Mouse (Mus musculus) liver, embryonic 16.5 days (tissue): ENCODE measurements around the gene Angpt4. TPM values are rescaled to one million over a fixed set of nuclear protein-coding genes. Genes with fewer than 3 reads are reported as not detected.

Experiments
- ATAC-seq: fragments of 200-750 bp; cut with Nextera tagmentation; 2 replicates; pipeline ENCODE4 v1.8.0; 2017; ENCODE audit warnings: low read depth, mild to moderate bottlenecking, moderate number of reproducible peaks, moderate library complexity
- H3K27ac ChIP-seq: fragments of 300-500 bp; sonication (generic); 2 replicates; pipeline ENCODE4 v1.5.1; 2014; ENCODE audit warnings: mild to moderate bottlenecking, low read length
- H3K27me3 ChIP-seq: fragments of 300-500 bp; sonication (generic); 2 replicates; pipeline ENCODE4 v1.6.1; 2014; ENCODE audit warnings: low read depth, low read length, mixed read lengths; ENCODE audit not compliant: control insufficient read depth, insufficient read depth
- H3K36me3 ChIP-seq: fragments of 300-500 bp; sonication (generic); 2 replicates; pipeline ENCODE4 v1.6.1; 2014; ENCODE audit warnings: mild to moderate bottlenecking; ENCODE audit not compliant: control insufficient read depth, insufficient read depth
- H3K4me1 ChIP-seq: fragments of 300-500 bp; sonication (generic); 2 replicates; pipeline ENCODE4 v1.6.1; 2014; ENCODE audit warnings: low read depth, low read length, mixed read lengths; ENCODE audit not compliant: control insufficient read depth
- H3K4me2 ChIP-seq: fragments of 300-500 bp; sonication (generic); 2 replicates; pipeline ENCODE4 v1.6.1; 2014; ENCODE audit warnings: low read depth, low read length, mixed read lengths
- H3K4me3 ChIP-seq: fragments of 300-500 bp; sonication (generic); 2 replicates; pipeline ENCODE4 v1.5.1; 2014; ENCODE audit warnings: low read depth, mild to moderate bottlenecking, low read length
- H3K9ac ChIP-seq: fragments of 300-500 bp; sonication (generic); 2 replicates; pipeline ENCODE4 v1.6.1; 2014; ENCODE audit warnings: low read depth, low read length
- H3K9me3 ChIP-seq: fragments of 300-500 bp; sonication (generic); replicated peaks from 2 replicates; pipeline ENCODE4 v1.6.1; 2016; ENCODE audit warnings: low read length; ENCODE audit not compliant: control insufficient read depth
- WGBS: fragments of 180-500 bp; shearing (Covaris S2); extraction: QIAGEN DNeasy Blood & Tissue Kit; methylation state at CpG from one replicate; pipeline ENCODE4 v1.1.7; 2014; ENCODE audit not compliant: insufficient replicate concordance; 5-methylcytosine and 5-hydroxymethylcytosine counted together
- polyA plus RNA-seq: library from polyadenylated mRNA; unstranded; fragments of >200 nt; fragmentation: Nextera tagmentation; extraction: Ambion mirVana; gene quantifications from 2 replicates; pipeline ENCODE4 v1.2.1, GENCODE M21; 2015

The Angpt4 gene
- polyA plus RNA-seq, 1 experiment from 2014 or later: 0.06 TPM

DNA sequence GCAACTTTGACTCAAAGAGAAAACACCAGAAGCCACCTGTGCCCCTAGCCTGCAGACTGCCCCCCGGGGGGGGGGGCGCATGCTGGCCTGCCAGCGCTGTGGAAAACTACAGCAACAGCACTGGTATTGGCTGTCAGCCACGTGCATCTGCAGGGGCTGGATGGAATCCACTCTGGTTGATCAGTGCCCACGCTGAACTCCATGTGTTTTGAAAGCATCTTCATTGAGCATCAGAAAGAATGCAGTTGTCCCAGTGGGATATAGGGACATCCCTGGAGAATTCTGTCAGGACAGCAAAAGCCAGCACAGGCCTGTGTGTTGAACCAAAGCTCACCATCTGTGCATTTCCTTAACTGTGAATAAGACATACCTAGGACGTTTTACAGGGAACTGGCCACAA is 20.0 kb upstream of the Angpt4 start:
- Histone ChIP-seq H3K9ac (no peak overlapping the region), H3K9me3 (no peaks in the 10 kb centered on the region), H3K4me2 (no peak overlapping the region), H3K27ac (no peak overlapping the region), H3K4me3 (no peak overlapping the region), H3K4me1 (no peaks in the 10 kb centered on the region), H3K36me3 (no peaks in the 10 kb centered on the region), H3K27me3 (no peaks in the 10 kb centered on the region)
- 43% methylated on average over 6 of the region's 6 CpGs for whole genome bisulfite sequencing
- ATAC-seq: no peak

DNA sequence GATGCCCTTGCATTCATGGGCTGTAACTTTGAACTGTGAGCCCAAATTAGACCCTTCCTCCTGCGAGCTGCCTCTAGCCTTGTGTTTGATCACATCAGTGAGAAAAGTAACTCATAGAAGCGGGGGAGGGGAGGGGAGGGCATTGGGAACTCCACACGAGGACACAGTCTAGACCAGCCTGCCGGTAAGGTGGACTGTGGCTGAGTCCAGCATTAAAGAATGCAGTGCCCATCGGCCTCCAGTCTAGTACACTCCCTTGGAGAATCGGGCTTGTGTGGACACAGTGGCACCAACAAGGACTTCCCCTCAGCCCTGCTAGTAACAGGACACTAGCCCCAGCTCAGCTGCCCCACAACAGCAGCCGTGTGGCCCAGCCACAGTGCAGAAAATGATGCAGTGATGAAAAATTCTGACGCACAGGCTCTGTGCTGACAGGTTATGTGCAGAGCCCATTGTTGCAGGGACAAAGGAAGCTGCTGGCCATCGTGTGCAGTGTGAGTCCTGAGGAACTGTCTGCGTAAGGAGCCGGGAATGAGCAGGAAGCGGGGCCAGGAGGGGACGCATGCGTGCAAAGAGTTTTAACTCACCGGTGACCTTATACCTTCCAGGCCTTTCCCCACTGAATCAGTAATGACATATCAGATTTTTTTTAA is 17.8 kb upstream of the Angpt4 start:
- Histone ChIP-seq H3K27me3 (no peaks in the 10 kb centered on the region), H3K4me2 (no peak overlapping the region), H3K27ac (no peak overlapping the region), H3K4me1 (no peaks in the 10 kb centered on the region), H3K9me3 (no peaks in the 10 kb centered on the region), H3K4me3 (no peak overlapping the region), H3K36me3 (no peaks in the 10 kb centered on the region), H3K9ac (no peak overlapping the region)
- ATAC-seq: no peak
- WGBS: 36% methylated on average over 15 of the region's 15 CpGs

DNA sequence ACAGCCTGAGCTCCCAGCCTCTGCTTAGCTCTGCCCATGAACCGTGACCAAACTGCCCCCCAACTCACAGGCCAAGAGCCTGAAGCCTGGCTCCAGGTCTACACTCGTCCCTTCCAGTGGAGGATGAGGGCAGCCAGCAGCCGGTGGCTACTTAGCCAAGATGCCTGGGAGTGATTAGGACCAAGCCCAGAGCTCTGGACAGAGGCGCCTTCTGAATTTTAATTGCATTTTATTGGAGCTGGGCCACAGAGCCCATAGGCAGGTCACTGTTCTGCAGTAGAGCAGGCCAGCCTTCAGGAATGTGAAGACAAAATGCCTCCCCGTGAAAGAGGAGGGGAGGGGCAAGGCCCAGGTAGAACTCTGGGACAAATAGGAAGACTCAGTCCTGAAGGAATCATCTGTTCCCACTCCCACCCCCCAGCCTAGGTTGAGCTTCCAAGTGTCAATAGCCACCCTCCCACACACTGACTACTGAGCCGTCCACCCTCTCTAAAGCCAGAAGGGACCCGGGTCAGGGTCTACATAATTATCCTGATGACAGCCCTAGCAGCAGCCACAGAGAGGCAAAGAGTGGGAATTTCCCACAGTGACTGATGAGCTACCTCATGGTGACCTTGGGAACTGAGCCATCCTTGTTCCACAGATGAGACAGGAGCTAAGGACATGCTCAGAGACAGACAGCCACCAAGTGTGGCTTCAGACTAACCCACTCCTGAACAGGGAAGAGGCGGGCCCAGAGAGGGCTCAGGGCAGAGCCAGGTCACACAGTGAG is 16.6 kb upstream of the Angpt4 start:
- H3K4me1 ChIP-seq: no peaks in the 10 kb centered on the region
- H3K27ac ChIP-seq: no peak overlapping the region
- H3K4me3 ChIP-seq: no peak overlapping the region
- 59% methylated on average over 8 of the region's 8 CpGs for WGBS
- no peaks in the 10 kb centered on the region for H3K36me3 ChIP-seq
- no peaks in the 10 kb centered on the region for H3K27me3 ChIP-seq
- no peak for ATAC-seq
- H3K9ac ChIP-seq: no peak overlapping the region
- H3K4me2 ChIP-seq: no peak overlapping the region
- H3K9me3 ChIP-seq: no peaks in the 10 kb centered on the region

DNA sequence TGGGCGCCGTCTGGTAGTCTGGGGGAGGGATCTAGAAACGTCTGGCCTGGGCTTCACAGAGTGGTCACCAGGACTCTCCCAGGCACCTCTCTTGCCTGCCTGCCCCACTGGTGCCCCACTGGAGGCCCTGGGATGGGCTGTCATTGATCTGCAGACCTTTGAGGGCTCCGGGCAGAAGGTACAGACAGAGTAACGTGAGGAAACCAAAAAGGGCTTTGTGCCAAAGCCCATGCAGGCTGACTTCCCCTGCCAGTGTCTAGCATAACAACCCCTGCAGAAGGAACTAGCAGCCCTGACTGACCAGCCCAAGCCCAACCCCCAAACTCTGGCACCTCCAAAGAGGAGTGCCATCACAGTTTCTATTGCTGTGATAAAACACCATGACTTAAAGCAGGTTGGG is 15.1 kb upstream of the Angpt4 start:
- Histone ChIP-seq H3K9ac (no peak overlapping the region), H3K27ac (no peak overlapping the region), H3K27me3 (no peaks in the 10 kb centered on the region), H3K9me3 (no peaks in the 10 kb centered on the region), H3K4me1 (no peaks in the 10 kb centered on the region), H3K4me2 (no peak overlapping the region), H3K4me3 (no peak overlapping the region), H3K36me3 (no peaks in the 10 kb centered on the region)
- ATAC-seq: no peak
- WGBS: 67% methylated on average over 5 of the region's 5 CpGs

DNA sequence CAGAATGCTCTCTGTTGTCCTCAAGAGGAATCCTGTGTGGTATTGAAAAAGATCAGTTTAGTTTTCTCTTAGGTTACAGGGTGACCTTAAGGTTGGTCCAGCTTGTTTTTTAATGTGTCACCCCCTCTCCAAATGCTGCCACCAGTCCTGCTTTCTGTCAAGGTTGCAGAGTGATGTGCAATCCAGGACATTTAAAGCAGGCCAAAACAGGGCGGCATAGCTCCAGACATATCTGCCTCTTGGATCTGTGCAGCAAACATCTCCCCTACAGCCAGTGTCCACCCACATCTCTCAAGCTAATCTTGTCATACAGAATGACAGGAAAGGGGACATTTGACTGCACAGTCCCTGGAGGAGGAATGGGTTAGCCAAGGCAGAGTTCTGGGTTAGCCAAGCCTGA is 12.9 kb upstream of the Angpt4 start:
- 52% methylated on average over 1 of the region's 1 CpGs for WGBS
- no peak overlapping the region for H3K4me3 ChIP-seq
- no peak overlapping the region for H3K9ac ChIP-seq
- no peaks in the 10 kb centered on the region for H3K36me3 ChIP-seq
- no peaks in the 10 kb centered on the region for H3K27me3 ChIP-seq
- H3K4me1 ChIP-seq: no peaks in the 10 kb centered on the region
- no peak for ATAC-seq
- no peak overlapping the region for H3K27ac ChIP-seq
- no peaks in the 10 kb centered on the region for H3K9me3 ChIP-seq
- H3K4me2 ChIP-seq: no peak overlapping the region

DNA sequence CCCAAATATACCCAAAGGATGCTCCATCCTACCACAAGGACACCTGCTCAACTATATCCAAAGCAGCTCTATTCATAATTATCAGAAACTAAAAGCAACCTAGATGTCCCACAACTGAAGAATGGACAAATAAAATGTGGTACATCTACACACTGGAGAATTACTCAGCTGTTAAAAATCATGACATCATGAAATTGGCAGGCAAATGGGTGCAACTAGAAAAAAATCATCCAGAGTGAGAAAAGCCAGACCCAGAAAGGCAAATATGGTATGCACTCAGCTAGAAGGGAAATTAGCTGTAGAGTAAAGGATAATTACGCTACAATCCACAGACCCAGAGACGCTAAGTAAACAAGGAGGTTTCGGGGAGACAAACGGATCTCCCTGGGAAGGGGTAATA is 10.2 kb upstream of the Angpt4 start:
- Histone ChIP-seq H3K27ac (no peak overlapping the region), H3K9ac (no peak overlapping the region), H3K4me2 (no peak overlapping the region), H3K9me3 (no peaks in the 10 kb centered on the region), H3K36me3 (no peaks in the 10 kb centered on the region), H3K4me1 (no peaks in the 10 kb centered on the region), H3K4me3 (no peak overlapping the region), H3K27me3 (no peaks in the 10 kb centered on the region)
- no peak for ATAC-seq
- WGBS: 41% methylated on average over 4 of the region's 4 CpGs

DNA sequence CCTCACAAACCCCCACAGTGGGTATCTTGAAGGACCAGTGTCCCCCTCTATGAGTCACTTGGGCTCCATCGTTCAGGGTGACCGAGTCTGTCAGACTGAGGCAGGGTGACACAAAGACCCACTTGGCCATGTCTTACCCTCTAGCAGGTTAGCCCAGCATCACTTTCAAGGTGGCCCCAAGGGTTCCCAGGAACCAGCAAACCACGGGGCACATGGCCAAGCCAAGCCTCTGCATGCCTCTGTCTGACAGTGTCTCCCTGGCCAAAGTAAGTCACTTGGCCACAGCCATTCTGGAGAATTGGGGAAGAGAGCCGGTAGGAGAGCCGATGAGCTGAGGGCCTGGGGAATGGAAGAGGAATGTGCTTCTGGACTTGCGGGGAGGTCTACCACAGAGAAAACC is 7.7 kb upstream of the Angpt4 start:
- no peak overlapping the region for H3K9ac ChIP-seq
- H3K4me3 ChIP-seq: no peak overlapping the region
- 61% methylated on average over 6 of the region's 6 CpGs for WGBS
- H3K4me1 ChIP-seq: no peaks in the 10 kb centered on the region
- no peaks in the 10 kb centered on the region for H3K27me3 ChIP-seq
- H3K4me2 ChIP-seq: no peak overlapping the region
- H3K9me3 ChIP-seq: no peaks in the 10 kb centered on the region
- no peaks in the 10 kb centered on the region for H3K36me3 ChIP-seq
- ATAC-seq: no peak
- H3K27ac ChIP-seq: no peak overlapping the region

DNA sequence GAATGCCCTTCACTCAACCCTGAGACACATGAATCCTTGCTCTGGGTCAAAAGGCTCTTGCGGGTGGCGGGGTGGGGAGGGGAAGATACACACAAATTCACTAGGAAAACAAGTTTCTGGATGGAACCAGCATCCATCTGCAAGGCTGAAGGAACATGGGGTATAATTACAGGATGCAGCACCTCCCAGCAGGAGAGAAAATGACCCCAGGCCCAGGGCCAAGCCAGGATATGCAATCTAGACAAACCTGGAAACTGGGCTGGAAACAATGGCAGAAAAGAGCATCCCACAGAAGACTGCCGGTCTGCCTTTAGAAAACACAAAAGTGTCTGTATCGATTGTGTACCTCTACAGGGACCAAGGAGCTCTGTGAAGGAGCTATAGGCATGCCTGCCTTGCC is 7.1 kb upstream of the Angpt4 start:
- H3K4me1 ChIP-seq: no peaks in the 10 kb centered on the region
- ATAC-seq: no peak
- H3K9me3 ChIP-seq: no peaks in the 10 kb centered on the region
- H3K27ac ChIP-seq: no peak overlapping the region
- H3K4me3 ChIP-seq: no peak overlapping the region
- no peaks in the 10 kb centered on the region for H3K36me3 ChIP-seq
- H3K9ac ChIP-seq: no peak overlapping the region
- WGBS: 57% methylated on average over 4 of the region's 4 CpGs
- H3K27me3 ChIP-seq: no peaks in the 10 kb centered on the region
- no peak overlapping the region for H3K4me2 ChIP-seq

DNA sequence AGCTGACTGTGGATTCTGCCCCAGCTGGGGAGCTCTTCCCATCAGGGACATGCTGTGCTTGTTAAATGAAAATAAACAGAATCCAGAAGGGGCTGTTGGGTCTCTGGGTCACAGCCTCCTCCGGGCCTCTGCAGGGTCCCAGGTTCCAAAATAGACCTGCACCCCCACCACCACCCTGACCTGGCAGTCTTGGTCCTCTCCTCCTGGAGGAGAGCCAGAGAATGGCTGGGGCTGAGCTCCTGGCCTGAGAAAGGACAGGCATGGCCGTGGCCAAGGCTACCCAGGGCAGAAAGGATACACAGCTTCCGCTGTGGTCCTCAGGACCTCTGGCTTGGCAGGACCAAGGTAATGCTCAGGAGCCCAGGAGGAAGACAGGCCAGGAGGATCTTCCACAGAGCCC is 6.4 kb upstream of the Angpt4 start:
- no peaks in the 10 kb centered on the region for H3K4me1 ChIP-seq
- no peak overlapping the region for H3K27ac ChIP-seq
- H3K4me2 ChIP-seq: no peak overlapping the region
- no peak overlapping the region for H3K9ac ChIP-seq
- no peaks in the 10 kb centered on the region for H3K36me3 ChIP-seq
- no peak for ATAC-seq
- no peak overlapping the region for H3K4me3 ChIP-seq
- H3K27me3 ChIP-seq: no peaks in the 10 kb centered on the region
- 43% methylated on average over 3 of the region's 3 CpGs for WGBS
- no peaks in the 10 kb centered on the region for H3K9me3 ChIP-seq
